Mouse (Mus musculus): ENCODE data around the gene Tomm40.

GRCm38 (mm10) chr7:19714836-19715235, 402 bp downstream of the Tomm40 start:
- TF ChIP-seq POLR2A (IDR thresholded peaks at IDR 0.05; ENCODE audit: borderline replicate concordance, extremely low read depth, insufficient read depth, insufficient read length, poor library complexity, severe bottlenecking) (no peak), CTCF (IDR thresholded peaks at IDR 0.05; ENCODE audit: borderline replicate concordance, extremely low read depth, insufficient read depth, insufficient read length) (no peak)

Data from brain, embryonic 14.5 days (tissue).